Mouse (Mus musculus): Measurements from ENCODE around the gene Cend1. TPM values are rescaled to one million over a fixed set of nuclear protein-coding genes. Genes with fewer than 3 reads are reported as not detected.
A peak's percentile ranks its signal among the peaks of the same experiment; 100 is the strongest.

The Cend1 gene
- polyA plus RNA-seq, 1 experiment from 2014 or later: 3.3 TPM

DNA sequence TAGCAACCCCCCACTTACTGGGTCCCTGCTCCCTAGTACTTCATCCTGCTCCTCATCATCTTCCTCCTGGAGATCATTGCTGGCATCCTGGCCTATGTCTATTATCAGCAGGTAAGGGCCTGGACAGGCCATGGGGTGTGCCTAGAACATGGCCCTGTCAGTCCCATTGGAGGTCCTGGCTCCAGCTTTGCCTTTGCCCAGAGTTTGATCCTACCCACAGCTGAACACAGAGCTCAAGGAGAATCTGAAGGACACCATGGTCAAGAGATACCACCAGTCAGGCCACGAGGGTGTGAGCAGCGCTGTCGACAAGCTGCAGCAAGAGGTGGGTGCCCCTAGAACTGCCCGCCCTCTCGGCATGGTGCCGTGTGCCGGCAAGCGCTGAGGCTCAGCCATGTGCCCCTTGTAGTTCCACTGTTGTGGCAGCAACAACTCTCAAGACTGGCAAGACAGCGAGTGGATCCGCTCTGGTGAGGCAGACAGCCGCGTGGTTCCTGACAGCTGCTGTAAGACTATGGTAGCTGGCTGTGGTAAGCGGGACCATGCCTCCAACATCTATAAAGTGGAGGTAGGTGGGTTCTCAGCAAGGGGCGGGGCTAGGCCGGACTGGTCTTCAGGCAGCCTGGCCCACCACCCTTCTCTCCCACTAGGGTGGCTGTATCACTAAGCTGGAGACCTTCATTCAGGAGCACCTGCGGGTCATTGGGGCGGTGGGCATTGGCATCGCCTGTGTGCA is 40.8 kb upstream of the Cend1 start:
- Histone ChIP-seq H3K4me3 (ENCODE audit: low read depth, low read length) (no peak overlapping the region), H3K4me2 (replicated peaks; ENCODE audit: low read depth) (no peak overlapping the region), H3K36me3 (ENCODE audit: control insufficient read depth, insufficient read depth) (peaks cover 31% of the 10 kb centered on the region), H3K9ac (ENCODE audit: low read depth, low read length) (no peak overlapping the region), H3K27ac (ENCODE audit: low read depth, low read length) (peak overlapping the region; percentile 73; the same call in 1 of the 2 replicates), H3K4me1 (replicated peaks; ENCODE audit: control insufficient read depth, insufficient read depth, low read length) (peaks cover 20% of the 10 kb centered on the region), H3K27me3 (replicated peaks; ENCODE audit: control insufficient read depth, insufficient read depth, low read length) (0 out of 2 replicates have a peak, but pooled peaks cover under 1% of the 10 kb centered on the region), H3K9me3 (ENCODE audit: control insufficient read depth) (no peaks in the 10 kb centered on the region)
- no peak for TF ChIP-seq CTCF (IDR thresholded peaks at IDR 0.05; ENCODE audit: low read depth)
- ATAC-seq: no peak
- 93% methylated on average over 18 of the region's 18 CpGs for WGBS

DNA sequence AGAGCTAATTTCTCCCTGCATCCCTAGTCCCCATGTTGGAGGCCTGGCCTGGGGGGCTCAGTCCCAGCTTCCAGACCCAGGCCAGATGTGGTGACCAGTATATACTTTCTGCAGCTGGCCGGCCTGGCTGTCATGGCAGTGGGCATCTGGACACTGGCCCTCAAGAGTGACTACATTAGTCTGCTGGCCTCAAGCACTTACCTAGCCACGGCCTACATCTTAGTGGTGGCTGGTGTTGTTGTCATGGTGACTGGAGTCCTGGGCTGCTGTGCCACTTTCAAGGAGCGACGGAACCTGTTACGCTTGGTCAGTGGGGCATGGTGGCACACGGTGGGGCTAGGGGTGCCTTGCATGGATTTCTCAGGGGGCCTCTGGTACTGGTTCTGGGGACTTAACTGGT is 40.1 kb upstream of the Cend1 start:
- 83% methylated on average over 6 of the region's 6 CpGs for WGBS

DNA sequence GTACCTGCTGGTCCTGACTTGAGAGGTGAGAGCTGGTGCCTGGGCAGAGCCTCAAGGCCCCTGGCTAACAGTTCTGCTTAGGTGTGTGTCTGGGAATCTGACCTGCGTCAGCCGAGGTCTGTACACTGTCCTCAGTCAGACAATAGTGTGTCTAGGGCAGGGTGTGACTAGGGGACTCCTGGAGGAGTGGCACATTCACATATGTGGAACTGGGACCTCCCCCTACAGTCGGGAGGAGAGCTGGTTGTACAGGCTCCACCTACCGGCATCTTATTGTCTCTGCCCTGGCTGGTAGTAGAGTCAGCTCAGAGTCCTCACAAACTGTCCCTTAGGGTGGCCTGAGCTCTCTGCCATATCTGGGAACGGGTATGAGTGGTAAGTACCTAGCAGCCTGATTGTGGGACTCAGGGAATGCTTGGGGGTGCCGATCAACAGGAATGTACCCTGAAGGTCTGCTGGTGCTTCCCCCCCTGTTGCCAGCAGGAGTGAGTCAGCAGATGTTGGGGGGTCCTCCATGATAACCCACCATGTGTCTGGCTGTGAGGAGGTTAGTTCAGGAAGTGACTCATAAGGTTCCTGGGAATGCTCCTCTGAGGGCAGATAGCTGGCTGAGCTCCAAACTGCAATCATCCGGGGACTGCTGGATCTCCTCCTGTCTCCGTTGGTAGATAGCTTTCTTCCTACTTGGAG is 39.4 kb upstream of the Cend1 start:
- H3K4me3 ChIP-seq (ENCODE audit: low read depth, low read length): peak overlapping the region; percentile 66
- H3K27me3 ChIP-seq (replicated peaks; ENCODE audit: control insufficient read depth, insufficient read depth, low read length): peaks cover 11% of the 10 kb centered on the region
- H3K4me2 ChIP-seq (replicated peaks; ENCODE audit: low read depth): peak overlapping the region; percentile 80
- no peaks in the 10 kb centered on the region for H3K9me3 ChIP-seq (ENCODE audit: control insufficient read depth)
- H3K27ac ChIP-seq (ENCODE audit: low read depth, low read length): peak overlapping the region; percentile 73
- H3K36me3 ChIP-seq (ENCODE audit: control insufficient read depth, insufficient read depth): peaks cover 31% of the 10 kb centered on the region
- 3% methylated on average over 8 of the region's 8 CpGs for WGBS
- peak; percentile 75 for TF ChIP-seq CTCF (IDR thresholded peaks at IDR 0.05; ENCODE audit: low read depth)
- H3K9ac ChIP-seq (ENCODE audit: low read depth, low read length): peak overlapping the region; percentile 67
- ATAC-seq: peak; percentile 69
- H3K4me1 ChIP-seq (replicated peaks; ENCODE audit: control insufficient read depth, insufficient read depth, low read length): peaks cover 14% of the 10 kb centered on the region

More for the DNA sequence above, 40.1 kb upstream of the Cend1 start:
- no peak for ATAC-seq
- Histone ChIP-seq H3K27ac (ENCODE audit: low read depth, low read length) (peak overlapping the region; percentile 73), H3K27me3 (replicated peaks; ENCODE audit: control insufficient read depth, insufficient read depth, low read length) (peaks cover 8% of the 10 kb centered on the region), H3K9ac (ENCODE audit: low read depth, low read length) (peak overlapping the region; percentile 26; the same call in 1 of the 2 replicates), H3K4me2 (replicated peaks; ENCODE audit: low read depth) (peak overlapping the region; percentile 80), H3K4me3 (ENCODE audit: low read depth, low read length) (peak overlapping the region; percentile 66; the same call in 1 of the 2 replicates), H3K4me1 (replicated peaks; ENCODE audit: control insufficient read depth, insufficient read depth, low read length) (peaks cover 18% of the 10 kb centered on the region), H3K36me3 (ENCODE audit: control insufficient read depth, insufficient read depth) (peaks cover 31% of the 10 kb centered on the region), H3K9me3 (ENCODE audit: control insufficient read depth) (no peaks in the 10 kb centered on the region)
- TF ChIP-seq CTCF (IDR thresholded peaks at IDR 0.05; ENCODE audit: low read depth): no peak

DNA sequence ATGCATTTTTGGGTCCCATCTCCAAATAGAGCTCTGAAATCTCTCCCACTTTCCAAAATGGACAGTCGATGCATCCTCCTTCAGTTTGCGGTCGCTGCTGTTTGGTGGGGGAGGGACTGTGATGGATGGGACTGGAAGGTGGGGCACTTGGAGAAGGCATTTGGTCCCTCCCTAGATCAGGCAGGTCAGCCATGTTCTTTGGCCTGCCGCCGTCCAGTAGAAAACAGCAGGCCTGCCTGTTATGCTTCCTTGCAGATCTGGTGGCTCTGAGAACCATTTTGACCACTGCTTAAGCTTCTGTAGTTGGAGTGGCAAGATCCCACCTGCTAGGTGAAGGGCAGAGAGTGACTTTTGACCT is 38.9 kb upstream of the Cend1 start:
- peaks cover 11% of the 10 kb centered on the region for H3K27me3 ChIP-seq (replicated peaks; ENCODE audit: control insufficient read depth, insufficient read depth, low read length)
- H3K36me3 ChIP-seq (ENCODE audit: control insufficient read depth, insufficient read depth): peaks cover 31% of the 10 kb centered on the region
- no peak for TF ChIP-seq CTCF (IDR thresholded peaks at IDR 0.05; ENCODE audit: low read depth)
- H3K9ac ChIP-seq (ENCODE audit: low read depth, low read length): peak overlapping the region; percentile 67
- peak overlapping the region; percentile 80 for H3K4me2 ChIP-seq (replicated peaks; ENCODE audit: low read depth)
- peaks cover 14% of the 10 kb centered on the region for H3K4me1 ChIP-seq (replicated peaks; ENCODE audit: control insufficient read depth, insufficient read depth, low read length)
- peak; percentile 5; the same call in 1 of the 2 replicates for ATAC-seq
- peak overlapping the region; percentile 73 for H3K27ac ChIP-seq (ENCODE audit: low read depth, low read length)
- 10% methylated on average over 5 of the region's 5 CpGs for WGBS
- H3K9me3 ChIP-seq (ENCODE audit: control insufficient read depth): no peaks in the 10 kb centered on the region
- H3K4me3 ChIP-seq (ENCODE audit: low read depth, low read length): peak overlapping the region; percentile 66

DNA sequence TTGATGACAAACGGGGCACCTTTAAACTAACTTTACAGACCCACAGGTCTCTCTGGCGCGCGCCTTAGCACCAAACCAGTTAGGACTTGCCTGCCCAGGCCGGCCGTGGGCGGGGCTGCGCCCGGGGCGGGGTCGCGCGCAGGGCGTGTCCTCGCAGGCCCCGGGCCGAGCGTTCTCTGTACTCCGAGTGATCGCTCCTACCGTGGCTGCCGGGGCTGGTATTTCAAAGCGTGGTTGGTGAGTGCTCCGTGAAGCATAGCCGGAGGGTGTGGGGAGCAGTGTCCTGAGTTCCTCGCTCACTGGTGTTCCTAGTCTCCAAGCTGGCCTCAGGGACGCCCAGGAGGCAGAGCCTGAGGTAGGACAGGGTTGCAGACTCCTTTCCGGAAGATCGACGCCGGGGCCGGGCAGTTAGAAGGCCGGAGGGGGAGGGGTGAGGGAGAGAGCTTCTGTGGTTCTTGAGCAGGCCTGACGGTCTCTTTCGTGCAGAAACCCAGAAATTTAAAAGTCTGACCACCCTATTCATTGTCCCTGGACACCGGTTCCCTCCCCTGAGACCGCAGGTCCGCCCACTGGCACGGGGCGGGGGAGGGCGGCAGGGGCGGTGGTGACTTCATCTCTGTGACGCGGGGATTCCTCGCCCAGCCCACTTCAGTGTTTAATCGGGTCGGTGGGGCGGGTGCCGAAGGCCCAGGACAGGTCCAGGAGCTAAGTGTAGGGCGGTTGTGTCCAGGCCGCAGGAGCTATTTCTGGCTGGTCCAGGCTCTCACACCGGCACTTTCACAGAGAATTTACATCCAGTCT is 38.1 kb upstream of the Cend1 start, which contains the start of gene Cd151:
Gene Cd151 (plus strand): TSS at position 163 of the 801 bp plus-strand sequence.
- peak; percentile 70 for ATAC-seq
- H3K9ac ChIP-seq (ENCODE audit: low read depth, low read length): peak within 1 kb of the TSS; percentile 67
- H3K4me2 ChIP-seq (replicated peaks; ENCODE audit: low read depth): peak within 1 kb of the TSS; percentile 80
- H3K4me1 ChIP-seq (replicated peaks; ENCODE audit: control insufficient read depth, insufficient read depth, low read length): peaks cover 14% of the 10 kb centered on the region
- H3K27ac ChIP-seq (ENCODE audit: low read depth, low read length): peak within 1 kb of the TSS; percentile 73
- H3K4me3 ChIP-seq (ENCODE audit: low read depth, low read length): peak within 1 kb of the TSS; percentile 66
- TF ChIP-seq CTCF (IDR thresholded peaks at IDR 0.05; ENCODE audit: low read depth): no peak
- WGBS: 1% methylated on average over 47 of the region's 52 CpGs
- peaks cover 11% of the 10 kb centered on the region for H3K27me3 ChIP-seq (replicated peaks; ENCODE audit: control insufficient read depth, insufficient read depth, low read length)
- H3K9me3 ChIP-seq (ENCODE audit: control insufficient read depth): no peaks in the 10 kb centered on the region
- peaks cover 26% of the 10 kb centered on the region for H3K36me3 ChIP-seq (ENCODE audit: control insufficient read depth, insufficient read depth)
